Mouse (Mus musculus) heart, embryonic 14.5 days (tissue): ENCODE results near the gene Gm38392. TPM values are rescaled to one million over a fixed set of nuclear protein-coding genes. Genes with fewer than 3 reads are reported as not detected.
A peak's percentile ranks its signal among the peaks of the same experiment; 100 is the strongest.

Experiments used
- ATAC-seq: fragments of 200-750 bp; cut with Nextera tagmentation; 2 replicates; pipeline ENCODE4 v1.8.0; 2017; ENCODE audit warnings: low read depth, moderate TSS enrichment; ENCODE audit not compliant: insufficient number of reproducible peaks, insufficient read depth, low FRiP score
- H3K27ac ChIP-seq, 2 experiments: fragments of 200-500 bp in 1 of 2; fragments of 300-500 bp in 1 of 2; sonication (generic) in 1 of 2; replicated peaks in 1 of 2; 2 replicates each; pipeline ENCODE4 v1.5.1; 2012 to 2014; ENCODE audit warnings: low read depth in 2 of 2, low read length in 2 of 2, control low read depth in 1 of 2, mild to moderate bottlenecking in 1 of 2, mixed read lengths in 1 of 2; ENCODE audit not compliant: control insufficient read depth in 1 of 2, insufficient read depth in 1 of 2
- H3K27me3 ChIP-seq: fragments of 300-500 bp; sonication (generic); 2 replicates; pipeline ENCODE4 v1.6.1; 2014; ENCODE audit warnings: mild to moderate bottlenecking, low read length, control low read depth; ENCODE audit not compliant: control insufficient read depth, insufficient read depth
- H3K36me3 ChIP-seq: fragments of 300-500 bp; sonication (generic); 2 replicates; pipeline ENCODE4 v1.6.1; 2014; ENCODE audit warnings: mild to moderate bottlenecking, control low read depth, low read length, mixed read lengths; ENCODE audit not compliant: control insufficient read depth, insufficient read depth
- H3K4me1 ChIP-seq, 2 experiments: fragments of 200-500 bp in 1 of 2; fragments of 300-500 bp in 1 of 2; sonication (generic) in 1 of 2; 2 replicates each; pipeline ENCODE4 v1.6.1; 2012 to 2014; ENCODE audit warnings: low read length in 2 of 2, control low read depth in 1 of 2, mixed read lengths in 1 of 2; ENCODE audit not compliant: control insufficient read depth in 2 of 2, insufficient read depth in 2 of 2
- H3K4me2 ChIP-seq: fragments of 300-500 bp; sonication (generic); 2 replicates; pipeline ENCODE4 v1.6.1; 2014; ENCODE audit warnings: mild to moderate bottlenecking, low read length
- H3K4me3 ChIP-seq, 2 experiments: fragments of 200-500 bp in 1 of 2; fragments of 300-500 bp in 1 of 2; sonication (generic) in 1 of 2; 2 replicates each; pipeline ENCODE4 v1.5.1; 2012 to 2014; ENCODE audit warnings: low read length in 2 of 2, mild to moderate bottlenecking in 2 of 2, control low read depth in 1 of 2, low read depth in 1 of 2, moderate library complexity in 1 of 2; ENCODE audit not compliant: control insufficient read depth in 1 of 2, insufficient read depth in 1 of 2
- H3K9ac ChIP-seq: fragments of 300-500 bp; sonication (generic); 2 replicates; pipeline ENCODE4 v1.6.1; 2014; ENCODE audit warnings: mild to moderate bottlenecking, low read length
- H3K9me3 ChIP-seq: fragments of 300-500 bp; sonication (generic); 2 replicates; pipeline ENCODE4 v1.6.1; 2016; ENCODE audit warnings: low read length, control low read depth; ENCODE audit not compliant: control insufficient read depth
- WGBS: fragments of 180-500 bp; shearing (Covaris S2); extraction: QIAGEN DNeasy Blood & Tissue Kit; methylation state at CpG from one replicate; pipeline ENCODE4 v1.1.7; 2014; 5-methylcytosine and 5-hydroxymethylcytosine counted together
- polyA plus RNA-seq: library from polyadenylated mRNA; unstranded; fragments of >200 nt; fragmentation: Nextera tagmentation; extraction: Ambion mirVana; gene quantifications from 2 replicates; pipeline ENCODE4 v1.2.1, GENCODE M21; 2014

Gene Gm38392
- polyA plus RNA-seq, 1 experiment from 2014 or later: not detected

DNA sequence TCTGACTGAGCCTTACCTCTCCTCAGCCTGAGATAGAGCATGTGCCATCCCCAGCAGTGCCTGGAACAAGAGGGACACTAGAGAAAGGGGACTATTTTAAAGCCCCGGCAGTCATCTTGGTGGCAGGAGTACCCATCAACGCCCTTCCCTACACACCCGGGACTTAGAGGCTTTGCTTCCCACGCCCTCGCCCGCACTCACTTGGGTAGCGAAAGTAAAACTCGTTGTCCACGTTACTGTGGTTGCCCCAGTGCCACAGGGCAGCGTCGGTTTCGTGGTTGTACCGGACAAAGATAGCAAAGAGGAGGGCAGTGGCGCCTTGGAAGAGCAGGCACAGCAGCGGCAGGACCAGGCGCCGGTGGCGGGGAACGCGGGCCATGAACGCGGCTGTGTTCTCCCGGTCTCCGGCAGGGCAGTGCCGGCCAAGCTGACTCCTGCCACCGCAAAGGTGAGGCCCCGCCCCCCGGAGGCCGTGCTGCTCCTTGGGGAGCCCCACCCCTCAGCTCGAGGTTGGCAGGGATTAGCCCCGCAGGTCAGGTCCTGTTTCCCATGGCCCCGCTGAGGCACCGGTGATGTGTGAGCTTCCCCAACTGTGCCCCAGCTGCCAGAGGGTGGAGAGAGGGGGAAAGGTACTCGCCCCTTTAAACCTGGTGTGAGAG lies 32.6 kb downstream of the Gm38392 start, which contains the start of gene Rhbg:
Rhbg (minus strand) TSS at position 442 of the 659 bp plus-strand sequence.
- peak within 1 kb of the TSS; percentile 43 to 46 for H3K4me3 ChIP-seq
- H3K36me3 ChIP-seq: no peaks in the 10 kb centered on the region
- H3K27me3 ChIP-seq: peaks cover 48% of the 10 kb centered on the region
- peak within 1 kb of the TSS; percentile 81 for H3K4me2 ChIP-seq
- no peak for ATAC-seq
- peak within 1 kb of the TSS; percentile 62 for H3K9ac ChIP-seq
- H3K27ac ChIP-seq: no peak within 1 kb of the TSS
- peaks cover 0 to 3% of the 10 kb centered on the region in 2 experiments; a peak in 2 of 4 replicates for H3K4me1 ChIP-seq
- WGBS: under 1% methylated on average over 34 of the region's 34 CpGs
- H3K9me3 ChIP-seq: no peaks in the 10 kb centered on the region

- Histone ChIP-seq H3K4me1 (peaks cover 0 to 3% of the 10 kb centered on the region in 2 experiments; a peak in 2 of 4 replicates), H3K4me2 (no peak overlapping the region), H3K4me3 (no peak overlapping the region), H3K9me3 (no peaks in the 10 kb centered on the region), H3K36me3 (no peaks in the 10 kb centered on the region), H3K27ac (no peak overlapping the region), H3K27me3 (peaks cover 48% of the 10 kb centered on the region), H3K9ac (no peak overlapping the region)
- no peak for ATAC-seq
- WGBS: 74% methylated on average over 6 of the region's 6 CpGs
Observed at GRCm38 (mm10) chr3:88252739-88253138, 34.3 kb downstream of the Gm38392 start.

DNA sequence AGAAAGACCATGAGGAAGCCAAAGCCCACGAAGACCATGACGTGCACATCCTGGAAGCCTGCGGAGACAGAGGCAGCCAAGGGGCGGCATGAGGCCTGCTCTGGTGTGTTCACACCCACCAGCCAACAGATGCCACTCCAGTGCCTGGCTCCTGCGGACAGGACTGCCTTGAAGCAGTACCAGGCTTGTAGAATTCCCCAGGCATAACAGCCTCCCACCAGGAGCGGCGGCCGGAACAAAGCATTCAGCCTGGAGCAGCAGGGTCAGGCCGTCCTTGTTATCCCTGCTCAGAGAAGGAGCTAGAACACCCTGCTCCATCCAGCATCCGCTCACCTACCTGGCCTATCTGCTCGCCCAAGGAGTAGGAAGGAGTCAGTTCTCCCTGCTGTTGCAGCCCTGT lies 38.6 kb downstream of the Gm38392 start:
- H3K36me3 ChIP-seq: no peaks in the 10 kb centered on the region
- no peak overlapping the region for H3K27ac ChIP-seq
- H3K9me3 ChIP-seq: no peaks in the 10 kb centered on the region
- no peak for ATAC-seq
- no peak overlapping the region for H3K9ac ChIP-seq
- H3K4me2 ChIP-seq: no peak overlapping the region
- H3K4me3 ChIP-seq: no peak overlapping the region
- no peaks in the 10 kb centered on the region for H3K4me1 ChIP-seq
- H3K27me3 ChIP-seq: peaks cover 45% of the 10 kb centered on the region
- 81% methylated on average over 11 of the region's 11 CpGs for WGBS

- Histone ChIP-seq H3K4me3 (no peak overlapping the region), H3K9me3 (no peaks in the 10 kb centered on the region), H3K4me2 (no peak overlapping the region), H3K27me3 (peaks cover 45% of the 10 kb centered on the region), H3K27ac (no peak overlapping the region), H3K36me3 (no peaks in the 10 kb centered on the region), H3K9ac (no peak overlapping the region), H3K4me1 (no peaks in the 10 kb centered on the region)
- 0 out of 2 replicates have a peak, but pooled peaks have one; percentile 11 for ATAC-seq
- WGBS: 67% methylated on average over 9 of the region's 9 CpGs
Observed at GRCm38 (mm10) chr3:88247666-88248065, 39.3 kb downstream of the Gm38392 start.

DNA sequence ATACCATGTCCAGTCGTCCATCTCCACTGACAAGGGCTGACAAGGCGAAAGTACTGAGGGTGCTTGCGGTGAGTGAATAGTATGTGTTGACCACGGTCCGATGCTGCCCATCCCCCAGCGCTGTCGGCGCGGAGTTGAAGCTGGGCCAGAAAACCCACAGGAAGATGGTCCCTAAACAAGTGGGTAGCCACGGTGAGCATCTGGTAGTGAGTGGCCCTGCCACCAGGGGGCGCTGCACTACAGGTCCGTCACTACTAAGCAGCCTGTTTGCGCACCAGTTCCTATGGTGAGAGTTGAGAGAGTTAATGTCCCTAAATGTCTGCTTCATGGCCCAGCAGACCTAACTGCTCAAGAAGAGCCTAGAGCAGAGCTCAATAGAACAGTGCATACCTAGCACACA lies 41.2 kb downstream of the Gm38392 start:
- no peak overlapping the region for H3K27ac ChIP-seq
- H3K9me3 ChIP-seq: no peaks in the 10 kb centered on the region
- H3K36me3 ChIP-seq: no peaks in the 10 kb centered on the region
- no peak overlapping the region for H3K4me2 ChIP-seq
- WGBS: 20% methylated on average over 13 of the region's 13 CpGs
- H3K4me1 ChIP-seq: peaks cover 0 to 4% of the 10 kb centered on the region in 2 experiments; a peak in 3 of 4 replicates
- no peak for ATAC-seq
- H3K9ac ChIP-seq: no peak overlapping the region
- H3K27me3 ChIP-seq: peaks cover 59% of the 10 kb centered on the region
- H3K4me3 ChIP-seq: no peak overlapping the region

- H3K27ac ChIP-seq: no peak overlapping the region
- ATAC-seq: no peak
- peaks cover 76% of the 10 kb centered on the region for H3K27me3 ChIP-seq
- 8% methylated on average over 2 of the region's 2 CpGs for WGBS
- peaks cover 0 to 6% of the 10 kb centered on the region in 2 experiments; a peak in 3 of 4 replicates for H3K4me1 ChIP-seq
- H3K9ac ChIP-seq: no peak overlapping the region
- H3K9me3 ChIP-seq: no peaks in the 10 kb centered on the region
- H3K4me2 ChIP-seq: no peak overlapping the region
- H3K4me3 ChIP-seq: no peak overlapping the region
- H3K36me3 ChIP-seq: no peaks in the 10 kb centered on the region
Observed at GRCm38 (mm10) chr3:88244071-88244470, 42.9 kb downstream of the Gm38392 start.

GRCm38 (mm10) chr3:88242531-88242930 lies 44.5 kb downstream of the Gm38392 start:
- no peak; the same call in 1 of the 2 replicates for ATAC-seq
- WGBS: 2% methylated on average over 13 of the region's 13 CpGs
- Histone ChIP-seq H3K4me2 (no peak overlapping the region), H3K36me3 (no peaks in the 10 kb centered on the region), H3K9me3 (no peaks in the 10 kb centered on the region), H3K27me3 (peaks cover 92% of the 10 kb centered on the region), H3K27ac (no peak overlapping the region), H3K4me3 (no peak overlapping the region), H3K9ac (no peak overlapping the region), H3K4me1 (peaks cover 0 to 6% of the 10 kb centered on the region in 2 experiments; a peak in 3 of 4 replicates)
